Mouse (Mus musculus): ENCODE measurements around the gene Atp6v0a1. TPM values are rescaled to one million over a fixed set of nuclear protein-coding genes. Genes with fewer than 3 reads are reported as not detected.
A peak's percentile ranks its signal among the peaks of the same experiment; 100 is the strongest.

The Atp6v0a1 gene
- polyA plus RNA-seq, 1 experiment, result 39.7 TPM

DNA sequence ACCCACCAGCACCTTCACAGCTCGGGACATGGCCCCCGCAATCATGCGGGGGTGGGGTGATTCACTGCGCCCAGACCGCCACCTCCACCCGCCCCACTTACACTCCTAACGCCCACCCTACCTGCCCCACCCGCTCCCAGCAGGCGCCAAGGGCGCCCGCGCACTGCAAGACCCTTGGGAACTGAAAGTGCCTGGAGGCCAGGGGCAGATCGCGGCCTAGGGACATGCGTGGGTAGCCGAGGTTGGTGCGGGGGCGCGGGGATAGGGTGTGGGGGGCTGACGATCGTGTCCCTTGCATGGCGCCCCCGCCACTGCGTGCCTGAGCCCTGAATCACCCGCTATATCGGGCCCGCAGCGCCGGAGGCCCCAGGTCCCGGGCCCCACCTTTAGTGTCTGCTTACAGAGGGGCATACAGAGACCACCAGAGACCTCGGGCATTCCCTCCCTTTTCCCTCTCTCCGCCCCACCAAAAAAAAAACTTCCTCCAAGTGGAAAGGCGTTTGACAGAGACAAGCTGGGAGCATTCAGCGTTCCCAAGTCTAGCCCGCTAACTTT is 40.0 kb upstream of the Atp6v0a1 start:
- no peaks in the 10 kb centered on the region for H3K36me3 ChIP-seq (ENCODE audit: control insufficient read depth, insufficient read depth, low read length)
- WGBS, result 14% methylated on average over 35 of the region's 35 CpGs
- H3K4me1 ChIP-seq (replicated peaks; ENCODE audit: control insufficient read depth, insufficient read depth, low read length), result peaks cover 13% of the 10 kb centered on the region
- no peak overlapping the region for H3K27ac ChIP-seq (ENCODE audit: control insufficient read depth, insufficient read depth, low read length)
- H3K27me3 ChIP-seq (ENCODE audit: control insufficient read depth, insufficient read depth, low read length), result peaks cover 14% of the 10 kb centered on the region; the same call in 1 of the 2 replicates
- no peak for DNase-seq
- H3K4me3 ChIP-seq (ENCODE audit: control insufficient read depth, insufficient read depth, low read length), result peak overlapping the region; percentile 32
- TF ChIP-seq POLR2A (IDR thresholded peaks at IDR 0.05; ENCODE audit: control insufficient read depth, extremely low read depth, insufficient read depth, low read length, poor library complexity) (no peak), CTCF (IDR thresholded peaks at IDR 0.05; ENCODE audit: borderline replicate concordance, control insufficient read depth, extremely low read depth, insufficient read depth, low read length, poor library complexity) (no peak)

- H3K4me1 ChIP-seq (replicated peaks; ENCODE audit: control insufficient read depth, insufficient read depth, low read length), result peaks cover 13% of the 10 kb centered on the region
- no peak overlapping the region for H3K27ac ChIP-seq (ENCODE audit: control insufficient read depth, insufficient read depth, low read length)
- H3K27me3 ChIP-seq (ENCODE audit: control insufficient read depth, insufficient read depth, low read length), result peaks cover 14% of the 10 kb centered on the region; the same call in 1 of the 2 replicates
- TF ChIP-seq POLR2A (IDR thresholded peaks at IDR 0.05; ENCODE audit: control insufficient read depth, extremely low read depth, insufficient read depth, low read length, poor library complexity) (no peak), CTCF (IDR thresholded peaks at IDR 0.05; ENCODE audit: borderline replicate concordance, control insufficient read depth, extremely low read depth, insufficient read depth, low read length, poor library complexity) (no peak)
- H3K36me3 ChIP-seq (ENCODE audit: control insufficient read depth, insufficient read depth, low read length), result no peaks in the 10 kb centered on the region
- WGBS, result 2% methylated on average over 65 of the region's 65 CpGs
- H3K4me3 ChIP-seq (ENCODE audit: control insufficient read depth, insufficient read depth, low read length), result peak overlapping the region; percentile 32
- no peak for DNase-seq
These were observed 39.3 kb upstream of the Atp6v0a1 start for GRCm38 (mm10) chr11:100969744-100970556.

GRCm38 (mm10) chr11:100970557-100970937 is 38.7 kb upstream of the Atp6v0a1 start, which contains the start of gene Cavin1:
Gene Cavin1, minus strand, starts transcription at chr11:100970887.
- 17% methylated on average over 20 of the region's 20 CpGs for WGBS
- no peak for DNase-seq
- Histone ChIP-seq H3K4me3 (ENCODE audit: control insufficient read depth, insufficient read depth, low read length) (peak within 1 kb of the TSS; percentile 32), H3K27me3 (ENCODE audit: control insufficient read depth, insufficient read depth, low read length) (peaks cover 14% of the 10 kb centered on the region; the same call in 1 of the 2 replicates), H3K36me3 (ENCODE audit: control insufficient read depth, insufficient read depth, low read length) (no peaks in the 10 kb centered on the region), H3K4me1 (replicated peaks; ENCODE audit: control insufficient read depth, insufficient read depth, low read length) (peaks cover 13% of the 10 kb centered on the region), H3K27ac (ENCODE audit: control insufficient read depth, insufficient read depth, low read length) (no peak within 1 kb of the TSS)
- no peak for TF ChIP-seq POLR2A (IDR thresholded peaks at IDR 0.05; ENCODE audit: control insufficient read depth, extremely low read depth, insufficient read depth, low read length, poor library complexity)

DNA sequence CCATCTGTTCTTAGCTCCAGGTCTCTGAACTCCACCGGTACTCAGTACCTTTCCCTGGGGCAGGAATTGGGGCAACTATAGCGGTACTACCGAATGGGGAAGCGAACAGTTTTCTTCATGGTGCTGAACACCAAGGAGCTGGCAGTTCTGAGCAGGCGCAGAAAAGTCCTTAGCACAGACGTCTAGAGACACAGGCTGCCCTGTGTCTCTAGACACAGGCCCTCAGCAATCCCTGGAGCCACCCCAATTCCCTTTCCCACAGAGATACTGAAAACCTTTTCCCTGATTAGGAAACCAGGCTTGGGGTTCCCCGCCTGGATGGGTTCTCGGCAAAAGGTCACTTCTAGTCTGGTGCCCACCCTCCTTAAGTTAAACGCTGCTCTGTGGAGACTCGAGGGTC is 37.8 kb upstream of the Atp6v0a1 start:
- no peak overlapping the region for H3K27ac ChIP-seq (ENCODE audit: control insufficient read depth, insufficient read depth, low read length)
- 93% methylated on average over 10 of the region's 10 CpGs for WGBS
- TF ChIP-seq POLR2A (IDR thresholded peaks at IDR 0.05; ENCODE audit: control insufficient read depth, extremely low read depth, insufficient read depth, low read length, poor library complexity) (no peak), CTCF (IDR thresholded peaks at IDR 0.05; ENCODE audit: borderline replicate concordance, control insufficient read depth, extremely low read depth, insufficient read depth, low read length, poor library complexity) (no peak)
- no peaks in the 10 kb centered on the region for H3K36me3 ChIP-seq (ENCODE audit: control insufficient read depth, insufficient read depth, low read length)
- DNase-seq, result no peak
- H3K4me3 ChIP-seq (ENCODE audit: control insufficient read depth, insufficient read depth, low read length), result no peak overlapping the region
- H3K4me1 ChIP-seq (replicated peaks; ENCODE audit: control insufficient read depth, insufficient read depth, low read length), result peaks cover 13% of the 10 kb centered on the region
- peaks cover 14% of the 10 kb centered on the region; the same call in 1 of the 2 replicates for H3K27me3 ChIP-seq (ENCODE audit: control insufficient read depth, insufficient read depth, low read length)

DNA sequence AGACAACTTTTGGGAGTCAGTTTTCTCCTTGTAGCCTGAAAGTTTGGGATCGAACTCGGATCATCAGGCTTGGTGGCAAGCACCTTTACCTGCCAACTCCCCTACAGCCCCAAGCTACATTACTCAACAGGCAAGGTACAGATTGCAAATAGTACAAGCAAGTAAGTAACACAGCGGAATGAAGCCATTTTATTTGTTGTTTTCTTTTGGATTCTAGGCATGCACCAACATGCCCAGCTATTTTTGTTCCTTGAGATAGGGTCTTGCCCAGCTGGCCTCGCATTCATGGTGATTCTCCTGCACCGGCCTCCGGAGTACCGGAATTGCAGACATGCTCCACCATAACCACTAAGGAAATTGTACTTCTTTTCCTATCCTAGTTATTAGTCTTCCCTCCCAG is 36.0 kb upstream of the Atp6v0a1 start:
- TF ChIP-seq POLR2A (IDR thresholded peaks at IDR 0.05; ENCODE audit: control insufficient read depth, extremely low read depth, insufficient read depth, low read length, poor library complexity) (no peak), CTCF (IDR thresholded peaks at IDR 0.05; ENCODE audit: borderline replicate concordance, control insufficient read depth, extremely low read depth, insufficient read depth, low read length, poor library complexity) (no peak)
- H3K27ac ChIP-seq (ENCODE audit: control insufficient read depth, insufficient read depth, low read length), result no peak overlapping the region
- H3K4me1 ChIP-seq (replicated peaks; ENCODE audit: control insufficient read depth, insufficient read depth, low read length), result peaks cover 13% of the 10 kb centered on the region
- H3K27me3 ChIP-seq (ENCODE audit: control insufficient read depth, insufficient read depth, low read length), result peaks cover 14% of the 10 kb centered on the region; the same call in 1 of the 2 replicates
- H3K4me3 ChIP-seq (ENCODE audit: control insufficient read depth, insufficient read depth, low read length), result no peak overlapping the region
- no peak for DNase-seq
- no peaks in the 10 kb centered on the region for H3K36me3 ChIP-seq (ENCODE audit: control insufficient read depth, insufficient read depth, low read length)
- WGBS, result 95% methylated on average over 7 of the region's 7 CpGs

- WGBS, result 87% methylated on average over 14 of the region's 14 CpGs
- Histone ChIP-seq H3K27me3 (ENCODE audit: control insufficient read depth, insufficient read depth, low read length) (peaks cover 9% of the 10 kb centered on the region; the same call in 1 of the 2 replicates), H3K4me3 (ENCODE audit: control insufficient read depth, insufficient read depth, low read length) (no peak overlapping the region), H3K36me3 (ENCODE audit: control insufficient read depth, insufficient read depth, low read length) (no peaks in the 10 kb centered on the region), H3K4me1 (replicated peaks; ENCODE audit: control insufficient read depth, insufficient read depth, low read length) (peaks cover 11% of the 10 kb centered on the region), H3K27ac (ENCODE audit: control insufficient read depth, insufficient read depth, low read length) (no peak overlapping the region)
- no peak for DNase-seq
- TF ChIP-seq POLR2A (IDR thresholded peaks at IDR 0.05; ENCODE audit: control insufficient read depth, extremely low read depth, insufficient read depth, low read length, poor library complexity) (no peak), CTCF (IDR thresholded peaks at IDR 0.05; ENCODE audit: borderline replicate concordance, control insufficient read depth, extremely low read depth, insufficient read depth, low read length, poor library complexity) (no peak)
These were observed 34.8 kb upstream of the Atp6v0a1 start for GRCm38 (mm10) chr11:100974381-100974970.
